Mouse (Mus musculus) kidney, embryonic 14.5 days (tissue): ENCODE measurements around the gene Zfp984. TPM values are rescaled to one million over a fixed set of nuclear protein-coding genes. Genes with fewer than 3 reads are reported as not detected.
"Not testable (repeated sequence)": the region's sequence is repeated elsewhere in the genome, so short reads cannot be mapped to it uniquely, and the experiment has no call there.

ENCODE experiments used
- ATAC-seq: fragments of 200-750 bp; cut with Nextera tagmentation; 2 replicates; pipeline ENCODE4 v1.8.0; 2017; ENCODE audit warnings: moderate number of reproducible peaks, mild to moderate bottlenecking, moderate TSS enrichment, moderate library complexity; ENCODE audit not compliant: low FRiP score, low TSS enrichment
- H3K27ac ChIP-seq: fragments of 300-500 bp; sonication (generic); 2 replicates; pipeline ENCODE4 v1.5.1; 2014; ENCODE audit warnings: low read depth, mild to moderate bottlenecking, low read length, moderate library complexity, mixed read lengths
- H3K27me3 ChIP-seq: fragments of 300-500 bp; sonication (generic); 2 replicates; pipeline ENCODE4 v1.6.1; 2014; ENCODE audit warnings: mild to moderate bottlenecking, low read length; ENCODE audit not compliant: control insufficient read depth, insufficient read depth
- H3K36me3 ChIP-seq: fragments of 300-500 bp; sonication (generic); 2 replicates; pipeline ENCODE4 v1.6.1; 2014; ENCODE audit warnings: low read length, mixed read lengths; ENCODE audit not compliant: control insufficient read depth, insufficient read depth
- H3K4me1 ChIP-seq: fragments of 300-500 bp; sonication (generic); 2 replicates; pipeline ENCODE4 v1.6.1; 2014; ENCODE audit warnings: low read length, mixed read lengths; ENCODE audit not compliant: control insufficient read depth, insufficient read depth
- H3K4me2 ChIP-seq: fragments of 300-500 bp; sonication (generic); replicated peaks from 2 replicates; pipeline ENCODE4 v1.6.1; 2014; ENCODE audit warnings: low read depth, mild to moderate bottlenecking, low read length
- H3K4me3 ChIP-seq: fragments of 300-500 bp; sonication (generic); 2 replicates; pipeline ENCODE4 v1.5.1; 2014; ENCODE audit warnings: mild to moderate bottlenecking, low read length
- H3K9ac ChIP-seq: fragments of 300-500 bp; sonication (generic); 2 replicates; pipeline ENCODE4 v1.6.1; 2014; ENCODE audit warnings: low read depth, mild to moderate bottlenecking, low read length, moderate library complexity
- H3K9me3 ChIP-seq: fragments of 300-500 bp; sonication (generic); 2 replicates; pipeline ENCODE4 v1.6.1; 2016; ENCODE audit warnings: low read length; ENCODE audit not compliant: control insufficient read depth
- WGBS: fragments of 180-500 bp; shearing (Covaris S2); extraction: QIAGEN DNeasy Blood & Tissue Kit; methylation state at CpG from one replicate; pipeline ENCODE4 v1.1.7; 2014; 5-methylcytosine and 5-hydroxymethylcytosine counted together
- polyA plus RNA-seq: library from polyadenylated mRNA; unstranded; fragments of >200 nt; fragmentation: Nextera tagmentation; extraction: Ambion mirVana; gene quantifications from 2 replicates; pipeline ENCODE4 v1.2.1, GENCODE M21; 2014

Gene Zfp984
- polyA plus RNA-seq, 1 experiment from 2014 or later, result 11.0 TPM

GRCm38 (mm10) chr4:147746255-147746654 lies 63.3 kb downstream of the Zfp984 start:
- not testable (repeated sequence) for H3K4me2 ChIP-seq, H3K27ac ChIP-seq, H3K36me3 ChIP-seq, H3K27me3 ChIP-seq, H3K4me1 ChIP-seq, H3K4me3 ChIP-seq, H3K9ac ChIP-seq, ATAC-seq, H3K9me3 ChIP-seq
- 97% methylated on average over 14 of the region's 15 CpGs for WGBS

DNA sequence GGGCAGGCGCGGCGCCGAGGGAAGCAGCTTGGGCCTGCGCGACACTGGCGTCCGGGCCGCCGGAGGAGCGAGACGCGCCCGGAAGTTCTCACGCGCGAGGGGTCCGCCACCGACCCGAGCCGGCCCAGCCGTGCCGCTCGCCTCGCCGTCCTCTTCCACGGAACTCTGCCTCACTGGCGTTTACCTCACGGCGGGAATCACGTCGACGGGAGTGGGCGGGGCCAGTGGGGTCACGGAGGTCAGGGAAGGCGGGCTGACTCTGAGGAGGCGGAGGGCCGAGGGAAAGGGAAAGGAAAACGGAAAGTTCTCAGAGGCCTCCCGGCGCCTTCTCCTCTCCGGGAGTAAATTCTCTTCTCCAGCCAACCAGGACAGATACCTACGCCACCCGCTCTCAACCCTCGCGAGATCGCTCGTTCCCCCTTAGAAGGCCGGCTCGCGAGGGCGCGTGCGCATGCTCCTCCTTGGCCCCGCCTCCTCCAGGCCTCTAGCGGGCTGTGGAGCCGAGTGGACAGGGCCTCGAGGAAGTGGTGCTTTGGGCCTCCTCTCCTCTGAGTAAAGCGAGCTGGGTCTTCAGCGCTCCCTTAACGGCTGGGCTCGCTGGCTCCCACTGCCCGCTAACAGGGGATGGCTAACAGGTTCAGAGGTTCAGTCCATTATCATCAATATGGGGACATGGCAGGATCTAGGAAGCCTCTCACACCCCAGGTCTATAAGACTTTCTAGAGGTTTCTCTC lies 70.8 kb downstream of the Zfp984 start:
- 32% methylated on average over 54 of the region's 63 CpGs for WGBS
- peak overlapping the region; percentile 45 for H3K4me2 ChIP-seq
- ATAC-seq, result 0 out of 2 replicates have a peak, but pooled peaks have one; percentile 52
- not testable (repeated sequence) for H3K27ac ChIP-seq, H3K9me3 ChIP-seq, H3K9ac ChIP-seq, H3K36me3 ChIP-seq, H3K27me3 ChIP-seq, H3K4me1 ChIP-seq
- H3K4me3 ChIP-seq, result peak overlapping the region; percentile 32

Other genes with a start within 250 kb of the Zfp984 start
- gene Zfp979, start 167.3 kb downstream of the Zfp984 start, polyA plus RNA-seq, result 5.4 and 5.5 TPM in 2 replicates
- not detected in 2 replicates for gene Zfp534, start 107.2 kb downstream of the Zfp984 start, polyA plus RNA-seq
- gene Zfp933, start 38.6 kb upstream of the Zfp984 start, polyA plus RNA-seq, result 5.0 and 5.4 TPM in 2 replicates
- 34.7 and 37.6 TPM in 2 replicates for gene Miip, start 59.0 kb upstream of the Zfp984 start, polyA plus RNA-seq
- gene Fv1, start 59.2 kb upstream of the Zfp984 start, polyA plus RNA-seq, result 4.6 and 11.6 TPM in 2 replicates
- 12.1 and 31.0 TPM in 2 replicates for gene Mfn2, start 94.9 kb upstream of the Zfp984 start, polyA plus RNA-seq
- gene Plod1, start 127.0 kb upstream of the Zfp984 start, polyA plus RNA-seq, result 28.5 and 40.7 TPM in 2 replicates
- 19.0 and 22.1 TPM in 2 replicates for gene 2510039O18Rik, start 131.1 kb upstream of the Zfp984 start, polyA plus RNA-seq
- gene Nppb, start 176.0 kb upstream of the Zfp984 start, polyA plus RNA-seq, result not detected in 2 replicates
- 0.45 TPM in 1 of 2 replicates, not detected in the other for gene Nppa, start 190.9 kb upstream of the Zfp984 start, polyA plus RNA-seq
- gene Clcn6, start 229.0 kb upstream of the Zfp984 start, polyA plus RNA-seq, result 4.0 and 6.0 TPM in 2 replicates
- 11.8 and 19.7 TPM in 2 replicates for gene Mthfr, start 229.3 kb upstream of the Zfp984 start, polyA plus RNA-seq